Mouse (Mus musculus) myocyte (in vitro differentiated cells): ENCODE results near the gene Shd. TPM values are rescaled to one million over a fixed set of nuclear protein-coding genes. Genes with fewer than 3 reads are reported as not detected.

Experiments
- H3K27me3 ChIP-seq: one replicate; pipeline ENCODE4 v1.6.1; 2011; ENCODE audit not compliant: control insufficient read depth, insufficient read depth, insufficient read length
- H3K36me3 ChIP-seq: one replicate; pipeline ENCODE4 v1.6.1; 2011; ENCODE audit not compliant: control insufficient read depth, insufficient read depth
- H3K4me2 ChIP-seq: one replicate; pipeline ENCODE4 v1.6.1; 2011; ENCODE audit warnings: low read depth, control low read depth
- H3K4me3 ChIP-seq: one replicate; pipeline ENCODE4 v1.5.1; 2011; ENCODE audit warnings: mild to moderate bottlenecking, control low read depth, moderate library complexity
- H3K79me2 ChIP-seq: one replicate; pipeline ENCODE4 v1.6.1; 2011; ENCODE audit not compliant: control insufficient read depth, insufficient read depth
- H3ac ChIP-seq: one replicate; pipeline ENCODE4 v1.6.1; 2011; ENCODE audit not compliant: control insufficient read depth, insufficient read length
- CEBPB ChIP-seq: IDR thresholded peaks from 2 replicates; pipeline ENCODE4 v1.6.1; 2011; ENCODE audit warnings: mild to moderate bottlenecking, moderate library complexity; ENCODE audit not compliant: poor library complexity, insufficient read depth, severe bottlenecking
- E2F4 ChIP-seq: IDR thresholded peaks from one replicate; pipeline ENCODE4 v1.6.1; 2011; ENCODE audit warnings: mild to moderate bottlenecking, control low read depth, moderate library complexity; ENCODE audit not compliant: insufficient read depth
- MAX ChIP-seq: IDR thresholded peaks from one replicate; pipeline ENCODE4 v1.6.1; 2011; ENCODE audit warnings: low read depth, mild to moderate bottlenecking, control low read depth
- MYOD1 ChIP-seq, 3 experiments: IDR thresholded peaks; one replicate each; pipeline ENCODE4 v1.6.1; 2011; ENCODE audit warnings: control low read depth in 2 of 3, low read depth in 2 of 3, mild to moderate bottlenecking in 2 of 3, moderate library complexity in 1 of 3; ENCODE audit not compliant: insufficient read length in 2 of 3, control insufficient read depth in 1 of 3
- MYOG ChIP-seq, 3 experiments: IDR thresholded peaks; one replicate each; pipeline ENCODE4 v1.6.1; 2011; ENCODE audit warnings: control low read depth in 2 of 3, low read depth in 2 of 3, mild to moderate bottlenecking in 2 of 3; ENCODE audit not compliant: insufficient read length in 2 of 3, control insufficient read depth in 1 of 3, insufficient read depth in 1 of 3
- POLR2A ChIP-seq: IDR thresholded peaks from one replicate; pipeline ENCODE4 v1.6.1; 2011; ENCODE audit warnings: low read depth, mild to moderate bottlenecking, control low read depth, moderate library complexity; ENCODE audit not compliant: insufficient read length
- POLR2AphosphoS2 ChIP-seq: IDR thresholded peaks from one replicate; pipeline ENCODE4 v1.6.1; 2011; ENCODE audit warnings: low read depth, control low read depth; ENCODE audit not compliant: insufficient read length
- REST ChIP-seq: IDR thresholded peaks from one replicate; pipeline ENCODE4 v1.6.1; 2011; ENCODE audit warnings: mild to moderate bottlenecking, control low read depth, moderate library complexity; ENCODE audit not compliant: insufficient read depth, insufficient read length
- SRF ChIP-seq: IDR thresholded peaks from one replicate; pipeline ENCODE4 v1.6.1; 2011; ENCODE audit warnings: low read depth; ENCODE audit not compliant: control insufficient read depth, insufficient read length
- TCF12 ChIP-seq: IDR thresholded peaks from one replicate; pipeline ENCODE4 v1.6.1; 2011; ENCODE audit warnings: mild to moderate bottlenecking, control low read depth; ENCODE audit not compliant: poor library complexity, insufficient read depth, severe bottlenecking
- TCF3 ChIP-seq: IDR thresholded peaks from one replicate; pipeline ENCODE4 v1.6.1; 2011; ENCODE audit warnings: low read depth, control low read depth; ENCODE audit not compliant: insufficient read length
- USF1 ChIP-seq: IDR thresholded peaks from one replicate; pipeline ENCODE4 v1.6.1; 2011; ENCODE audit warnings: low read depth, mild to moderate bottlenecking, control low read depth, moderate library complexity
- polyA plus RNA-seq: library from polyadenylated mRNA; unstranded; fragments of >200 nt; fragmentation: generic; extraction: Trizol; gene quantifications from one replicate; pipeline ENCODE4 v1.2.1, GENCODE M21; 2012; ENCODE audit warnings: missing spikeins

Shd gene
- polyA plus RNA-seq, 1 experiment = 0.13 TPM

DNA sequence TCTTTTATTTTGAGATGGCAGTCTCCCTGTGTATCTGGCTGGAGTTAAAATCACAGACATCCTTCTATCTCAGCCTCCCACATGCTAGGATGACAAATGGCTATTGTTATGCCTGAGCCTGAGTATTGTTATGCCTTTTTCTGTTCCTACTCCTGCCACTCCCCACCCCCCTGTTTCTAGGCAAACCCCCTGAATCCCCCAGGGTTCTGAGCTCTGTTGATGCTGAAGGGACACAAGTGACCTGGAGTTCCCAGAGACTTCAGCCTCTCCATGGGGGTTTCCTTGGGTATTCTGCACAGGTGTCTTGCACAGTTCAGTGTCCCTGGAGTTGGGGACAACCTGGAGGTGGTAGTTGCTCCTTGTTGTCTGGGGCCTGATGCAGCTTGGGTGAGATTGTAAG lies 18.2 kb upstream of the Shd start:
- no peak overlapping the region for H3ac ChIP-seq
- H3K27me3 ChIP-seq = peaks cover 30% of the 10 kb centered on the region
- no peak for TF ChIP-seq TCF12
- TF ChIP-seq REST = no peak
- no peak for TF ChIP-seq TCF3
- TF ChIP-seq MYOD1 (IDR thresholded peaks at IDR 0.05; ENCODE audit: control insufficient read depth in 1 of 3, insufficient read length in 2 of 3, low read depth in 2 of 3) = no peak
- no peaks in the 10 kb centered on the region for H3K79me2 ChIP-seq
- no peak overlapping the region for H3K4me2 ChIP-seq
- no peaks in the 10 kb centered on the region for H3K36me3 ChIP-seq
- no peak overlapping the region for H3K4me3 ChIP-seq

DNA sequence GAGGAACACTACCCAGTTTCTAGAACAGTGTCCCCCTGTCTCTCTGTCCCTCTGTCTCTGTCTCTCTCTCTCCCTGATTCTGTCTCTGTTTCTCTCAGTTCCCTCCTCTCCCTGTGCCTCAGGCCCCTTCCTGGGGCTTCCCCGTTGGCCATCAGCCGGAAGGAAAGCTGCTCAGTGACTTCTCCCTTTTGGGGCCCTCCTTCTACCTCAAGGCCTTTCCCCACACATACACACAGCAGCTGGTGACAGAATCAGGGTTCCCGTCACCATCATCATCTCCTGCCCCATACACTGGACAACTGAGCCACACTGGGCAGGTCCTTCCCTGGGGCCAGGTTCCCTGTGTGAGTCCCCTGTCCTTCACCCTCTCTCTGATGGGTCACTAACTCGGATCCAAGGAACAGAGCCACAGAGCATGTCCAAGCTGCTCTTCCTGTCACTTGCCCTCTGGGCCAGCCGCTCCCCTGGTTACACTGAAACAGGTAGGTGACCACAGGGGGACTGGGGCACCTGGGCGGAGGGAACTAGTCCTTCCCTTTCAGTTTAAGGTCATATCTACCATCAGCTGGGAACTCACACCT lies 17.7 kb upstream of the Shd start, which contains the start of gene Ebi3:
Ebi3 (plus strand) TSS at position 194 of the 581 bp plus-strand sequence.
- TF ChIP-seq MAX (no peak), E2F4 (no peak), TCF3 (no peak), TCF12 (no peak), MYOG (IDR thresholded peaks at IDR 0.05; ENCODE audit: control insufficient read depth in 1 of 3, insufficient read depth in 1 of 3, insufficient read length in 2 of 3, low read depth in 2 of 3) (no peak), POLR2A (no peak), MYOD1 (IDR thresholded peaks at IDR 0.05; ENCODE audit: control insufficient read depth in 1 of 3, insufficient read length in 2 of 3, low read depth in 2 of 3) (no peak), POLR2AphosphoS2 (no peak), CEBPB (no peak), SRF (no peak), USF1 (no peak), REST (no peak)
- Histone ChIP-seq H3ac (no peak within 1 kb of the TSS), H3K4me2 (no peak within 1 kb of the TSS), H3K4me3 (no peak within 1 kb of the TSS), H3K27me3 (peaks cover 30% of the 10 kb centered on the region), H3K36me3 (no peaks in the 10 kb centered on the region), H3K79me2 (no peaks in the 10 kb centered on the region)

DNA sequence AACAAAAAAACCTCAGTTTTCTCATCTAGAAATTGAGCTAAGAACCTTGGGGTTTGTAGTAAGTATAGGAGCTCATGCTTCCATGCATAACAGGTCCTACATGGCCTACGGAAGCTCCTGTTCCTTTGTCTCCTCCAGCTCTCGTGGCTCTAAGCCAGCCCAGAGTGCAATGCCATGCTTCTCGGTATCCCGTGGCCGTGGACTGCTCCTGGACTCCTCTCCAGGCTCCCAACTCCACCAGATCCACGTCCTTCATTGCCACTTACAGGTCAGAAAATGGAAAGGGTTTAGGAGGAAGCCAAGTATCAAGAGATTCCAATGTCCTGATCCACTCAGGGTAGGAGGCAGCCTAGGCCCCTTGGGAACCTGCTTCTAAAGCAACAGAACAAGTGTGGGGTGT lies 16.5 kb upstream of the Shd start:
- Histone ChIP-seq H3K4me2 (no peak overlapping the region), H3K4me3 (no peak overlapping the region)

DNA sequence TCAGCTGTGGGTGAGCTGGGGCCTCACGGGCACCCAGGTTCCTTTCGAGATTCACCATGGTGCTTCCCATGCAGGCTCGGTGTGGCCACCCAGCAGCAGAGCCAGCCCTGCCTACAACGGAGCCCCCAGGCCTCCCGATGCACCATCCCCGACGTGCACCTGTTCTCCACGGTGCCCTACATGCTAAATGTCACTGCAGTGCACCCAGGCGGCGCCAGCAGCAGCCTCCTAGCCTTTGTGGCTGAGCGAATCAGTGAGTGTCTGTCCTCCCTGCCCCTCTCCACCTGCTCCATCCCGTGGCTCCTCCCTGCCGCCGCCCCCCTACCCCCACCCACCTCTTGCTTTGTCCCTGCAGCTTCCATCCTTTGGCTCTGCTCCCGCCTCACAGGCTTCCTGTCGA lies 16.0 kb upstream of the Shd start:
- peaks cover 30% of the 10 kb centered on the region for H3K27me3 ChIP-seq
- no peak overlapping the region for H3K4me3 ChIP-seq
- no peaks in the 10 kb centered on the region for H3K79me2 ChIP-seq
- H3K4me2 ChIP-seq = no peak overlapping the region
- no peak for TF ChIP-seq MYOD1 (IDR thresholded peaks at IDR 0.05; ENCODE audit: control insufficient read depth in 1 of 3, insufficient read length in 2 of 3, low read depth in 2 of 3)
- no peak for TF ChIP-seq CEBPB
- TF ChIP-seq MAX = no peak
- no peak for TF ChIP-seq POLR2A
- no peak for TF ChIP-seq MYOG (IDR thresholded peaks at IDR 0.05; ENCODE audit: control insufficient read depth in 1 of 3, insufficient read depth in 1 of 3, insufficient read length in 2 of 3, low read depth in 2 of 3)
- no peak for TF ChIP-seq USF1
- TF ChIP-seq REST = no peak
- no peak for TF ChIP-seq SRF
- no peak for TF ChIP-seq TCF3
- TF ChIP-seq E2F4 = no peak
- no peak for TF ChIP-seq TCF12
- TF ChIP-seq POLR2AphosphoS2 = no peak
- H3K36me3 ChIP-seq = no peaks in the 10 kb centered on the region
- H3ac ChIP-seq = no peak overlapping the region

More for the DNA sequence above, 16.5 kb upstream of the Shd start:
- Histone ChIP-seq H3ac (no peak overlapping the region), H3K36me3 (no peaks in the 10 kb centered on the region), H3K79me2 (no peaks in the 10 kb centered on the region), H3K27me3 (peaks cover 30% of the 10 kb centered on the region)
- TF ChIP-seq POLR2A (no peak), E2F4 (no peak), MYOG (IDR thresholded peaks at IDR 0.05; ENCODE audit: control insufficient read depth in 1 of 3, insufficient read depth in 1 of 3, insufficient read length in 2 of 3, low read depth in 2 of 3) (no peak), MAX (no peak), SRF (no peak)

DNA sequence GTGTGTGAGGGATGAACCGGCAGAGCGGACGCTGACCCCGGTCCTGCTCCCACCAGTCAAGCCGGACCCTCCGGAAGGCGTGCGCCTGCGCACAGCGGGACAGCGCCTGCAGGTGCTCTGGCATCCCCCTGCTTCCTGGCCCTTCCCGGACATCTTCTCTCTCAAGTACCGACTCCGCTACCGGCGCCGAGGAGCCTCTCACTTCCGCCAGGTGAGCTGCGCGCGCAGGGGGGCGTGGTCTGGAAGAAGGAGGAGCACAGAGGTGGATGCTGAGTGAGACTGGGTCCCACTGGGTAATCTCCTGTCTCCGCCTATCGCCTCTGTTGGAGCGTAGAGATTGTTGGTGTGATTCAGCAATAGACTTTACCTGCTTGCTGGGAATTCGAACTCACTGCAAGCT lies 14.1 kb upstream of the Shd start:
- Histone ChIP-seq H3K79me2 (peaks cover 7% of the 10 kb centered on the region), H3K27me3 (peaks cover 22% of the 10 kb centered on the region), H3K4me3 (no peak overlapping the region), H3K4me2 (no peak overlapping the region), H3ac (no peak overlapping the region), H3K36me3 (no peaks in the 10 kb centered on the region)
- TF ChIP-seq MAX (no peak), REST (no peak), USF1 (no peak), CEBPB (no peak), E2F4 (no peak), TCF3 (no peak), POLR2A (no peak), TCF12 (no peak), SRF (no peak), POLR2AphosphoS2 (no peak), MYOD1 (IDR thresholded peaks at IDR 0.05; ENCODE audit: control insufficient read depth in 1 of 3, insufficient read length in 2 of 3, low read depth in 2 of 3) (no peak), MYOG (IDR thresholded peaks at IDR 0.05; ENCODE audit: control insufficient read depth in 1 of 3, insufficient read depth in 1 of 3, insufficient read length in 2 of 3, low read depth in 2 of 3) (no peak)
